Mouse (Mus musculus) neutrophil, adult 5-6 weeks (primary cell): Measurements from ENCODE around the gene Tlr4. TPM values are rescaled to one million over a fixed set of nuclear protein-coding genes. Genes with fewer than 3 reads are reported as not detected.

Experiments
- ATAC-seq: fragments of 151-379, 151-347 bp; 2 replicates; pipeline ENCODE4 v1.8.0; 2017; ENCODE audit warnings: mild to moderate bottlenecking, moderate TSS enrichment; ENCODE audit not compliant: insufficient number of reproducible peaks, poor library complexity, low FRiP score, severe bottlenecking; ENCODE audit errors: extremely low read depth
- total RNA-seq: library from RNA; stranded (forward); fragments of 200-1000 nt; gene quantifications from 2 replicates; pipeline ENCODE4 v1.2.3, GENCODE M21; 2017

Gene Tlr4
- total RNA-seq, result 58.1 and 60.4 TPM in 2 replicates

GRCm38 (mm10) chr4:66827463-66828162 lies at the start of gene Tlr4:
Tlr4 (plus strand) TSS chr4:66827584.
- peak; percentile 94 for ATAC-seq

- no peak for ATAC-seq
Observed at GRCm38 (mm10) chr4:66794283-66794682, 33.1 kb upstream of the Tlr4 start.

DNA sequence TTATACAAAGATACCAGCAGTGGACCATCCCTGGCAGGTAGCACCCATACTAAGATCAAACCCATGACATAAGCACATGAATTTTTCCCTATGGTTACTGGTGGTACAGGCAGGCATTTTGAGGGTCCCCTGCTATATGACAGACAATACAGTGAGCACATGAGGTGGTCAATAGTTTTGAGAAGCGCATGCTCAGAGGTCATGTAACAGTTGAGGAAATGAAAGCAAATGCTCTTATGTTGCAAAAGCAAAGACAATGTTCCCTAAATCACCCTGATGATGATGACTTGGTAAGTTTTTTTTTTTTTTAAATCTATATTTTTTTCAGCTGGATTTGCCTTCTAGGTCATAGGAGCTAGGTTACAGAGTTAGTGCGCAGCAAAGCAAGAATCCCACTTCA lies 30.7 kb upstream of the Tlr4 start:
- no peak for ATAC-seq

- ATAC-seq, result no peak
Observed at GRCm38 (mm10) chr4:66804552-66805301, 22.7 kb upstream of the Tlr4 start.

- ATAC-seq, result no peak
Observed at GRCm38 (mm10) chr4:66805747-66806146, 21.6 kb upstream of the Tlr4 start.

GRCm38 (mm10) chr4:66816364-66817026 lies 10.9 kb upstream of the Tlr4 start:
- peak; percentile 48; the same call in 1 of the 2 replicates for ATAC-seq

DNA sequence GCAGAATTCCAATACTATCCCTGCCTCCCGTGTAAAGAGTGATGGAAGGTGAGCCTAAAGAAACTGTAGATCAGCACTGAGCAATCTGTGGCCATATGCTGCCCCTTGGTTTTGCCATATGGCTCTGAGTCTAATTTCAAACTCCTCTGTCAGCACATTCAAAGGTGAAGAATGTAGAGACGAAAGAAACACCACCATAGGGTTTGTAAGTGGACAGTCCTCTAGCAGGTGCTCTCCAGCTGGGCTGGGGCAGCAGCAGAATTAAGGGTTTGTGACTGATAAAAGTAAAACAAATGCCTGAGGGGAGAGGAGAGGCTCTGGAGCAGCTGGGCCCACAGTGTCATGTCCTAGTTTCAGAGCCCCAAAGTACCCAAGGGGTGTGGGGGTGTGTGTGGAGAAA lies 6.2 kb upstream of the Tlr4 start:
- no peak for ATAC-seq

GRCm38 (mm10) chr4:66821764-66822163 lies 5.6 kb upstream of the Tlr4 start:
- peak; percentile 39; the same call in 1 of the 2 replicates for ATAC-seq

DNA sequence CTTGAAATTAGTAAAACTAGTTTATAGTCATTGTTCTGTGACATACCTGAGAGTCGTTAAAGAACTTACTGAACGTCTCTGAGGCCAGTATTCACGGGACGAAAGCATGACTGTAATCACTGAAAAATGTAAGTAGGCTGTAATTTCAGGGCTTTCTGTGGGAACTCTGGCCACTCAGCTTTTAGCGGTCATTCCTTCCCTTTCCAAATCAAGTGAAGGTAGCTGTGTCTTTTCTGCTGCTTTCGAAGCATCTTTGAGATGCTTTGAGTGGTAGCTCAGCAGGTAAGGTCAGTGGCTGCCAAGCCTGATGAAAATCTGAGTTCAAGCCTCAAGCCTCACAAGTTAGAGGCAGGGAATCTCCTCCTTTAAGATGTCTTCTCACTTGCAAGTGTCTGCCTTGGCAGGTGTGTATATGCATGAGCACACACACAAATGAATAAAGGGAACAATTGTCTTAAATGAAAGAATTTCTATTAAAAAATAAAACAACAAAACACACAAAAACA lies 832 bp downstream of the Tlr4 start:
- ATAC-seq, result no peak

- no peak for ATAC-seq
Observed at GRCm38 (mm10) chr4:66828686-66829085, 1.3 kb downstream of the Tlr4 start.

- ATAC-seq, result no peak
Observed at GRCm38 (mm10) chr4:66838071-66838470, 10.7 kb downstream of the Tlr4 start.

DNA sequence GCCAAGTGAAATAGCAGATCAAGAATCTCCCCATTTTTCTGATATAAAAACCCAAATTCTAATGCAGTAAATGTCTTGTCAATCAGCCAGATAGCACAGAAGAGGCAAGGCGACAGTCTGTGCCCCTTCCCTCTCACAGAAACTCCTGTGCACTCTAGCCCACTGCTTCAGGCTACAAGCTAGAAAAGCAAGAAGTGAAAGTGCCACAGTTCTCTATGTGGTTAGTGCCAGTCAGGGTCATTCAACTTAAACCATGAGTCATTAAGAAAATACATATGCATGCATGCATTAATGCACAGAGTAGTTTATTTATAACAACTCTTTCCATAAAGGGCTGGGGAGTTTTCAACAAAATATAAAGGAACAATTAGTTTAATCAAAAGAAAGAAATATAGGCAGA lies 15.9 kb downstream of the Tlr4 start:
- ATAC-seq, result peak; percentile 87

GRCm38 (mm10) chr4:66852011-66852410 lies 24.6 kb downstream of the Tlr4 start:
- peak; percentile 76 for ATAC-seq

DNA sequence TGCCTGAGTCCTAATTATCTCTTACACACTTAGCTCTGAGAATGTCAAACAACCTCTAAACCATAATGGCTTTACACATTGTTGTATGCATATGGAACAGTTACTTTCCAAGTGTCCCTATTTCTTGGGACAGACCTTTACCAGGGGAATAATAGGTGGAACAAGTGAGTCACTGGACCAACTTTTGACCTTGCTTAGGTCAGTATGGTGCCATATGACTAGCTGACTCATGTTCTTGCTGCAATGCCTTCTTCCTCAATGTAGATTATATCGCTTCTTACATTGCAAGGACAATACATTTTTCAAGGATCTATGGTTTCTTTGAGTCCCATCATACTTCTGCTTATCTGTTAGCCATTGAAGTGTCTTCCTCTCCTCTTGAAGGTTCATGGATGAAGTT lies 29.6 kb downstream of the Tlr4 start:
- peak; percentile 96 for ATAC-seq

- no peak for ATAC-seq
Observed at GRCm38 (mm10) chr4:66869919-66870318, 42.5 kb downstream of the Tlr4 start.

GRCm38 (mm10) chr4:66872026-66872425 lies 44.6 kb downstream of the Tlr4 start:
- no peak for ATAC-seq

DNA sequence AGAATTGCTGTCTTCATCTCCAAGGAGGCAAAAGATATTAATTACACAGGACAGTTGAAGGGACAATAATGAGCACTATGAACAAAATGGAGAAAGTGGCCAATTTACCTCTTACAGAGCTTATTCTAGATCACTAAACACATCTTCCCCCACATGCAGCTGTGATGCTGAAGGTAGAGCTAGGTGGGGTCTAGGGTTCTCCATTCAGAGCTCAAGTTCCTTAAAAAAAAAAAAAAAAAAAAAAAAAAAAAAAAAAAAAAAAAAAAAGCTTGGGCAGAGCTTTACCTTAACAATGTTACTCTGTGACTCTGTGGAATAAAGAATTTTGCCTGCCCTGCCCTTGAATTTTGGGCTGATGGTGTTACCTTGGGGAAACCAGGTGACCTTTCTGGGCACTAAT lies 46.0 kb downstream of the Tlr4 start:
- ATAC-seq, result 0 out of 2 replicates have a peak, but pooled peaks have one; percentile 26

GRCm38 (mm10) chr4:66875751-66876150 lies 48.4 kb downstream of the Tlr4 start:
- ATAC-seq, result no peak

GRCm38 (mm10) chr4:66877609-66878008 lies 50.2 kb downstream of the Tlr4 start:
- no peak for ATAC-seq

DNA sequence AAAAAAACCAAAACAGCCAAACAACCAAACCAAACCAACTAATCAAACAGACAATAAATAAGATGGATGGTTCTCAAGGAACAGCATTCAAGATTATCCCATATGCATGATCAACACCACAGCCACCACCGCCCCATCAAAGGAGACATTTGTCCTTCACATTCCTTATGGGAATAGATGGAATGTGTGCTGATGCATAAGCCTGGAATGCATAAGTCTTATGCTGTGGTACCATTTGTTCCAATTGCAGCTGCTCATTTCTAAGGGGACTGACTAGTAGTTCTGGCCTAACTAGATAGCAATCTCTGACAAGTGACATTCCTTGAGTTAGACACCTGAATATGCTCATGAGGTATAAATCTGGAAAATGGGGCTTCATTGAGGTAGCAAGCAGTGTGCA lies 54.1 kb downstream of the Tlr4 start:
- no peak for ATAC-seq
